Mouse (Mus musculus): ENCODE results near the gene Uspl1. TPM values are rescaled to one million over a fixed set of nuclear protein-coding genes. Genes with fewer than 3 reads are reported as not detected.
"Not testable (repeated sequence)": the region's sequence is repeated elsewhere in the genome, so short reads cannot be mapped to it uniquely, and the experiment has no call there.

The Uspl1 gene
- 6.8 and 10.2 TPM in 2 replicates for polyA plus RNA-seq (2012; rRNA removed)

GRCm38 (mm10) chr5:149184104-149184843, at the start of gene Uspl1, which contains the start of gene Hmgb1:
Uspl1 (plus strand) TSS chr5:149184350.
Hmgb1 (minus strand) TSS chr5:149184489.
- WGBS = 1% methylated on average over 59 of the region's 59 CpGs
- DNase-seq (ENCODE audit: low read depth, low spot score) = peak; percentile 88

- DNase-seq (ENCODE audit: low read depth, low spot score) = no peak
- WGBS = 74% methylated on average over 10 of the region's 10 CpGs
These were observed 49.2 kb upstream of the Uspl1 start for GRCm38 (mm10) chr5:149134751-149135454.

DNA sequence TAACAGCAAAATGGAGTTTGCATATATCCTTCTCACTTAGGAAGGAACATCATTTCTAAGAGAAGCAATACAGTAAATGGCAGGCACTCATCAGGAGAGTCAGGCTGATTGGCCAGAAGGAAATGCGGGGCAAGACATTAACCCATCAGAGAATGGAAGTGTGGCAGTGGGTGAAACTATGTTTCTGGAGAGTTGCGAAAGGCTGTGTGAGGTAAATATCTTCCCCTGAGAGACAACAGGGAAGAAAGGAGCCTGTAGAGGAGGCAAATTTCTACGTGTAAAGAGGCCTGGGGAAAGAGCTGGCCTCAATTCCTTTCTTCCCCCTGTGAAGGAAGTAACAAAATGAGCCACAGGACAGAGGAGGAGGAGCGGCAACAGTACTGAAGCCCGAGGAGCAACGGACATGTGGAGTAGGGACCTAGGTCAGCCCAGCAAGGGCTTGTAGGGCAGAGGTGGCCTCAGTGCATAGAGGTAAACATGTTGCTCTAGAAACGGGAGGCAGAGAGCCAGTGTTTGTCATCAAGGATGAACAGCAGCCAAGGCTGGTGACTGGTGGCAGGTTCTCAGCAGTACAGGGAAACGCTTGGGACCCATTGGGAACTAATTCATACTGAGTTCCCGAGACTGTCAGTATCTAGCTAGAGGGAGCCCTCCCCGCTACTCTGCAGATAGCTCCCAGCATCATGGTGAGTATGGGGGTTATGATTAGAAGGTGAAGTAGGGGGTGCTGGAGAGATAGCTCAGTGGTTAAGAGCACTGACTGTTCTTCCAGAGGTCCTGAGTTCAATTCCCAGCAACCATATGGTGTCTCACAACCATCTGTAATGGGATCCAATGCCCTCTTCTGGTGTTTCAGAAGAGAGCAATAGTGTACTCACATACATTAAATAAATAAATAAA, 48.4 kb upstream of the Uspl1 start:
- no peak for DNase-seq (ENCODE audit: low read depth, low spot score)
- 79% methylated on average over 10 of the region's 10 CpGs for WGBS

- DNase-seq (ENCODE audit: low read depth, low spot score) = no peak
- 47% methylated on average over 4 of the region's 4 CpGs for whole genome bisulfite sequencing
These were observed 47.2 kb upstream of the Uspl1 start for GRCm38 (mm10) chr5:149136933-149137365.

GRCm38 (mm10) chr5:149137447-149137846, 46.7 kb upstream of the Uspl1 start:
- WGBS = 28% methylated on average over 3 of the region's 3 CpGs
- DNase-seq (ENCODE audit: low read depth, low spot score) = no peak

DNA sequence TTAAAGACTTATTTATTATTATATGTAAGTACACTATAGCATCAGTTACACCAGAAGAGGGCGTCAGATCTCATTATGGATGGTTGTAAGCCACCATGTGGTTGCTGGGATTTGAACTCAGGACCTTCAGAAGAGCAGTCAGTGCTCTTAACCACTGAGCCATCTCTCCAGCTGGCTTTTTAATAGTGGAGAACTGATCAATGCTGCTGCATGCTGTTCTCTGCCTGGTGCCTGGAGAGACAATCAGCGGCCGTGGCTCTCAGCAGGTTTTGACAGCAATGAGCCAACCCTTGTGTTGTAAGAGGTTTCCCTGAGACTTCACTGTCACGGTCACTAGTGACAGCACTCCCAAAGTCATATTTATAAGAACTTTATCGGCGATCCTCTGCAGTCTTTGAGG, 46.1 kb upstream of the Uspl1 start:
- 93% methylated on average over 6 of the region's 6 CpGs for whole genome bisulfite sequencing

DNA sequence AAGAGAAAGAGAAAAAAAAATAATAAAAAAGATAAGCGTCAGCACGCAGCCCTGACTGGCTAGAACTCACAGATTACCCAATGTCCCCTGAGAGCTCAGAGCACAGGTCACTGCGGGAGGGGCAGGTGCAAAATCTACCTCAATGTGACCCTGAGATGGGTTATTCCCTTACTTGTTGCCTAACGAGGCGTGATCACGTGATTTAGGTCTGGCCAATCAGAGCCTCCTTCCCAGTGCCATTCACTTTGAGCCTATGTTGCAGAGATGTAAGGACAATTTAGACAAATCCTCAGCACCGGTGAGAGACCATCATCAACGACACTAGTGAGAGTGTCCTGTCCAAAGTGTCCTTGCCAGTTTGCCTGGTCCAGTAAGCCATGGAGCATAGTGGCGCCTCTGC, 43.8 kb upstream of the Uspl1 start:
- no peak for DNase-seq (ENCODE audit: low read depth, low spot score)
- 67% methylated on average over 9 of the region's 9 CpGs for WGBS

More for the DNA sequence above, 46.1 kb upstream of the Uspl1 start:
- not testable (repeated sequence) for DNase-seq (ENCODE audit: low read depth, low spot score)

DNA sequence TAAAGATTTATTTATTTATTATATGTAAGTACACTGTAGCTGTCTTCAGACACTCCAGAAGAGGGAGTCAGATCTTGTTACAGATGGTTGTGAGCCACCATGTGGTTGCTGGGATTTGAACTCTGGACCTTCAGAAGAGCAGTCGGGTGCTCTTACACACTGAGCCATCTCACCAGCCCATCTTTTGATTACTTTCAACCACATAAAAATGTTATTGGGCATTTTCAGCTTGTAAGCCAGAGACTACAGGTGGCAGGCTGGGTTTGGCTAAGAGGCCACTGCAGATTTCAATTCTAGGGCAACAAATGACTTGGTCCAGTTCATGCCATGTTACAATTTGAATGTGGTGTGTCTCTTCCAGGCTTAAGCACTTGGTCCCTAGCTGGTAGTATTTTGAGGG, 43.0 kb upstream of the Uspl1 start:
- 74% methylated on average over 1 of the region's 1 CpGs for WGBS
- DNase-seq (ENCODE audit: low read depth, low spot score) = not testable (repeated sequence)

- WGBS = 58% methylated on average over 25 of the region's 25 CpGs
- DNase-seq (ENCODE audit: low read depth, low spot score) = no peak
These were observed 40.3 kb upstream of the Uspl1 start for GRCm38 (mm10) chr5:149143766-149144375.

DNA sequence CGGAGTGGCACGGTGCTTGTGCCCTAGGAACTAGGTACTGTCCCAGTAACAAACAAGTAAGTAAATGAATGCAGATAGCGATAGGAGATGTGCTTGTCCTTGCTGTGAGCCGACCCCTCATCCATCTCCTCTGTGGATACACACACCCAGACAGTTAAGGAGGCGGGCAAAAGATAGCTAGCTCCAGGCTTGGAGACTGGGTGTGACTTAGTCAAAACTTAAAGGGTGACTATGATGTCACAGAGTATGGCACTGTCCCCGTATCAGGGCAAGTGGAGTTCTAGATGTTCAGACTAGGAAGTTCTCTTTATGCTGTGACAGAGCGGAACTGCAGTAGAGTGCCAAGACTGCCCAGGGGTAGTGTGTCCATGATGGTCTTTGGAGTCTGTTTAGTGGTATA, 37.5 kb upstream of the Uspl1 start:
- 85% methylated on average over 7 of the region's 7 CpGs for WGBS
- DNase-seq (ENCODE audit: low read depth, low spot score) = no peak

DNA sequence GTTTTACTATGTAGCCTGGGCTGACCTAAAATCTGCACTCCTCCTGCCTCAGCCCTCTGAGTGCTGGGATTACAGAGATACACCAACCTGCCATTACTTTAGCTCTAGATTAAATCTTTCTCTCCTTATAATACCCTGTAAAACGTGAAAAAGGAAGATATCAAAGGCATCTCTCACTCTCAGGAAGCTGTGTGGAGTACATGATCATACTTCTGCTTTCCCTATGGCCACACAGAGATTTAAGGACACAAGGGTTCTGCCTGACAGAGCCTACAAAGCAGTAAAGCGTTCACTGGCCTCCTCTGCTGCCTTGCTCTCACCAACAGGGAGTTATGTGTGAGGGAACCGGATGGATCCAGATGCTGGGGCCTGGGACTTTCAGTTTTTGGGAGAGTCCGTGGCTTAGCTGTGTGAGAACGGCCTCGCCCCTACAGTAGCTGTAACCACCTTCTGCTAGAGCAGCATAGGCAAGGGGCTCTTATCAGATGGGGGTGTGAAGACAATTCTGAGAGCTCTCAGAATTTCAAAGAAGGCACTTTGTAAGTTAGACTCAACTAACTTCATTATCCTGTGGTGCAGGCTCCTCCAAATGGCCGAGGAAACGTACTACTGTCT, 36.7 kb upstream of the Uspl1 start:
- DNase-seq (ENCODE audit: low read depth, low spot score) = no peak
- WGBS = 75% methylated on average over 8 of the region's 8 CpGs

DNA sequence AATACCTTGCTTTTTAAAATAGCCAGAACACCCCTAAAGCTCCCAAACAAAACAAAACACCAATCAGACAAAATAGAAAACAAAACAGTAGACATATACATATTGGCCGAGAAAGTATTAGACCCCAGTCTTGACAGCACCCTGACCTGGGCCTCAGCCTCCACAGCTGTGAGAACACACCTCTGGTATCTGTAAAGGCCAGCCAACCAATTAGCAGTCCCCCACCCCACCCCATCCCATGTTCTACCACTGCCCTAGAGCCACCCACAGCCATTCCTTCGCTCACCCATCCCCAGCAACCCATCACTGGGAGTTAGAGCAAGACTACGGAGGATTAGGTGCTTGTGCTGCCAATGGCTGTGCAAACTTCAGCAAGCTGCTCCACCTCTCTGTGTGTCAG, 33.3 kb upstream of the Uspl1 start:
- 97% methylated on average over 3 of the region's 3 CpGs for WGBS
- DNase-seq (ENCODE audit: low read depth, low spot score) = no peak

DNA sequence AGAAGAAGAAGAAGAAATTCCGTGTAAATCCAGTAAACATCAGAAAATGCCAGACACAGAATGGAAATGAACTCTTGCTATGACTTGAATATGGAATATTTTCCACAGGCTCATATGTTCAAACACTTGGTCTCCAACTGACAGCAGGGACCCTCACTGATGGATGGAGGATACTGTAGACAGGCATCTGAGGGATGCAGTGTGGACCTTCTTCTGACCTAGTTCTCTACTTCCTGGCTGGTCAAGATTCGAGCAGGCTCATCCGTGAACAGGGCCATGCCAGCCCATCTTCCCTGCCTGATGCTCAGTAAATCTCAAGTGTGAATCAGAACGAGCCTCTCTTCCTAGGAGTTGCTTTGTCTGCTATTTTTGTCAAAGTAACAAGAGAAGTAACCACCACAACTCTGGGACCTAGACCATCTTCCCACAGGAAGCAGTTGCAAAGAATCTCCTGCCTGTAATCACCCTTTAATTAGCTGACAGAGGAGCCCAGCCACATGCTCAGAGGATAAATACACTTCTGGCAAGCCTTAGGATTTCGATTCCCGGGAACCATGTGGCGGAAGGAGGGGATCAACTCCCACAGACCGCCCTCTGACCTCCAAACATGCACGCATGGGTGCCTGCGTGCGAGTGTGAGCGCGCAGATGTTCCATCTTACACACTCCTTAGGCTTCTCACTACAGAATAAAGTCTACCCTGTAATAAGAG, 31.9 kb upstream of the Uspl1 start:
- WGBS = 52% methylated on average over 13 of the region's 13 CpGs
- DNase-seq (ENCODE audit: low read depth, low spot score) = no peak

DNA sequence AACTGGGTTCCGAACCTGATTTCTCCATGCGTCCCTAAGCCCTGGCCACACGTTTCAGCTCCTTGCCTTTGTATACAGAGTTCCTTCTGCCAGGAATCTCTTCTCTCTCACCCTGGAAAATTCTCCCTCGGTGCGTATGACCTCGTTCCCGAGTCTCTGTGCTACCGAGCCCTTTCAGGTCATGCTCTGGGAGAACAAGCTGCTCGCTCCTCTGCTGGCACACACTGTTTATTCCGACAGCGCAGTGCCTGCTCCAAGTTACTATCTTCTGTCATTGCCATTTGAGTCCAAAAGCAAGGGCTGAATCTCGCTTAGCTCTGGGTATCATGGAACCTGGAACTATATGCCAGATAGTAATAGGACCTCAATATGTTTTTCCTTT, 31.4 kb upstream of the Uspl1 start:
- 67% methylated on average over 12 of the region's 12 CpGs for WGBS
- no peak for DNase-seq (ENCODE audit: low read depth, low spot score)

- WGBS = 85% methylated on average over 18 of the region's 18 CpGs
- DNase-seq (ENCODE audit: low read depth, low spot score) = no peak
These were observed 27.1 kb upstream of the Uspl1 start for GRCm38 (mm10) chr5:149156886-149157563.

- 85% methylated on average over 6 of the region's 6 CpGs for WGBS
- no peak for DNase-seq (ENCODE audit: low read depth, low spot score)
These were observed 25.1 kb upstream of the Uspl1 start for GRCm38 (mm10) chr5:149159021-149159420.

DNA sequence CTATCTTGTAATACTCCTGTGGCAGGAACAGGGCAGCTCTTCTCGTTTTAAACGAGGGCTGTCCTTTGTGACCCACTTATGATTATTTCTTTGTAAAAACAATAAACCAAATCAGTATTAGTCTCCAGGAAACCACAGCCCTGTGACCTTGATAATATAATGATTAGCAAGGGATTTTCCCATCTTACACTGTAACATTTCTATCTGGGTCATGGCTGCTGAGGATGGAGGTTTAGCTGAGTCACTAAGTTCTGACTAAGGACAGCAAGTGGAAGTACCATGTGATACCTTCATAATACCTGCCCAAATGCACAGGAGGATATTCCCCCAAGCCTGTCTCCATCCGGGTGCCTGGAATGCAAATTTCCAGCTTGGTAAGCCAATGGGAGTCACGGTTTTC, 23.7 kb upstream of the Uspl1 start:
- no peak for DNase-seq (ENCODE audit: low read depth, low spot score)
- 61% methylated on average over 4 of the region's 4 CpGs for WGBS

GRCm38 (mm10) chr5:149162890-149163289, 21.3 kb upstream of the Uspl1 start:
- no peak for DNase-seq (ENCODE audit: low read depth, low spot score)
- 50% methylated on average over 7 of the region's 7 CpGs for WGBS
